17 mouse cellular contexts compared by ENCODE assay signal in the genomic region with DNA sequence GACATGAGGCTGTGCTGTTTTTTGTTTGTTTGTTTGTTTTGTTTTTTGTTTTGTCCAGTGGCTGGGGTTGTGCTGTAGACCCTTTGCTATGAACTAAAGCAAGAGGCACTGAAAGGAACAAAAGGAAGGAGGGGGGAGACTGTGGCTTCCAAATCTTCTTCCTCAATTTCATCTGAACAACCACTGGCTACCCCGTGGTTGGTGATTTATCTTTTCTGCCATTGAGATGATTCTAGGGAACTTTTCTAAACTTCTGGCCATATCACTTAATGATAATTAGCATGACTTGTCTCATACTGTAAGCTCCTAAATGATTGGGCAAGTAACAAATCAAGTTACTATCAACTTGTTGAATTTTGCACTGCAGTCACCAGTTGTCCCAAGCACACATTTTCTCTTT.
"Had no signal": no experiment of that assay in that cellular context is flagged by ENCODE, and none has a peak within 500 bp of the region (broad histone marks: within the 10 kb centered on the region; RNA-seq: fewer than 3 reads in every experiment).

No protein-coding gene starts in this region.

- H3K9me3 ChIP-seq: kidney, embryonic 15.5 days; liver, embryonic 13.5 days; megakaryocyte, embryonic 14.5 days; midbrain, embryonic 10.5 days; midbrain, embryonic 13.5 days; neural tube, embryonic 13.5 days had no signal

- H3K36me3 ChIP-seq: kidney, embryonic 15.5 days; liver, embryonic 13.5 days; midbrain, embryonic 10.5 days; midbrain, embryonic 13.5 days; neural tube, embryonic 13.5 days had no signal

- DNase-seq: kidney, adult 8-10 months; kidney, postnatal 14 days; layer of hippocampus, postnatal 36 days; liver, embryonic 13.5 days; lung, adult 2 months; lung, postnatal 14 days; lung, postnatal 4 days; thymus, adult 18-20 months; thymus, postnatal 36 days had no signal

- H3K4me1 ChIP-seq: kidney, embryonic 15.5 days; midbrain, embryonic 10.5 days; midbrain, embryonic 13.5 days; neural tube, embryonic 13.5 days had no signal

- H3K4me3 ChIP-seq: kidney, embryonic 15.5 days; left cerebral cortex, adult 2 months; liver, embryonic 13.5 days; megakaryocyte, embryonic 14.5 days; midbrain, embryonic 10.5 days; midbrain, embryonic 13.5 days; myocyte; neural tube, embryonic 13.5 days had no signal

- ATAC-seq: midbrain, embryonic 13.5 days; midbrain, embryonic 16.5 days had no signal

- H3K27me3 ChIP-seq: liver, embryonic 13.5 days; megakaryocyte, embryonic 14.5 days had no signal
